Mouse (Mus musculus) thymus, postnatal 25 days (tissue): Measurements from ENCODE around the gene Crip2.

Experiments
- DNase-seq: peaks from one replicate; pipeline ENCODE4 v3.0.0; 2022

Crip2 gene

GRCm38 (mm10) chr12:113148381-113149035 is 8.5 kb downstream of the Crip2 start:
- DNase-seq, result no peak

- DNase-seq, result no peak
These were observed 9.3 kb downstream of the Crip2 start for GRCm38 (mm10) chr12:113149341-113149740.

GRCm38 (mm10) chr12:113149896-113150295 is 9.9 kb downstream of the Crip2 start:
- DNase-seq, result no peak

GRCm38 (mm10) chr12:113150591-113150990 is 10.6 kb downstream of the Crip2 start:
- no peak for DNase-seq

GRCm38 (mm10) chr12:113151046-113151445 is 11.0 kb downstream of the Crip2 start:
- DNase-seq, result no peak

- DNase-seq, result peak; percentile 64
These were observed 11.7 kb downstream of the Crip2 start for GRCm38 (mm10) chr12:113151661-113152271.

- peak; percentile 77 for DNase-seq
These were observed 12.2 kb downstream of the Crip2 start for GRCm38 (mm10) chr12:113152272-113152661.

GRCm38 (mm10) chr12:113152991-113153525 is 13.0 kb downstream of the Crip2 start:
- DNase-seq, result no peak

GRCm38 (mm10) chr12:113153971-113154370 is 13.9 kb downstream of the Crip2 start:
- no peak for DNase-seq

- DNase-seq, result no peak
These were observed 14.7 kb downstream of the Crip2 start for GRCm38 (mm10) chr12:113154747-113155075.

GRCm38 (mm10) chr12:113155076-113155771 is 15.2 kb downstream of the Crip2 start:
- DNase-seq, result peak; percentile 74

GRCm38 (mm10) chr12:113155887-113156539 is 16.0 kb downstream of the Crip2 start, which contains the start of gene Tedc1:
Tedc1 (plus strand) TSS chr12:113156421.
- DNase-seq, result peak; percentile 100

GRCm38 (mm10) chr12:113156540-113156929 is 16.5 kb downstream of the Crip2 start:
- peak; percentile 66 for DNase-seq

- no peak for DNase-seq
These were observed 17.0 kb downstream of the Crip2 start for GRCm38 (mm10) chr12:113157002-113157401.

- no peak for DNase-seq
These were observed 17.5 kb downstream of the Crip2 start for GRCm38 (mm10) chr12:113157521-113157920.

GRCm38 (mm10) chr12:113157971-113158370 is 17.9 kb downstream of the Crip2 start:
- DNase-seq, result no peak

GRCm38 (mm10) chr12:113163561-113164006 is 23.5 kb downstream of the Crip2 start:
- no peak for DNase-seq

GRCm38 (mm10) chr12:113168031-113168536 is 28.0 kb downstream of the Crip2 start:
- peak; percentile 55 for DNase-seq

GRCm38 (mm10) chr12:113176960-113177725 is 37.1 kb downstream of the Crip2 start:
- no peak for DNase-seq

- no peak for DNase-seq
These were observed 41.0 kb downstream of the Crip2 start for GRCm38 (mm10) chr12:113181020-113181419.

- DNase-seq, result peak; percentile 23
These were observed 44.9 kb downstream of the Crip2 start for GRCm38 (mm10) chr12:113184945-113185344.
